Mouse (Mus musculus): ENCODE results near the gene Olfr23.
"Not testable (repeated sequence)": the region's sequence is repeated elsewhere in the genome, so short reads cannot be mapped to it uniquely, and the experiment has no call there.

Gene Olfr23

GRCm38 (mm10) chr11:73936377-73936776 lies at the start of gene Olfr23:
Gene Olfr23 (plus strand): TSS chr11:73936677.
- DNase-seq, result no peak

GRCm38 (mm10) chr11:73890671-73891070 lies 45.8 kb upstream of the Olfr23 start, which contains the start of gene Olfr394:
Gene Olfr394 (minus strand): TSS chr11:73890771.
- no peak for DNase-seq

GRCm38 (mm10) chr11:73909199-73909598 lies 27.3 kb upstream of the Olfr23 start, which contains the start of gene Olfr395:
Gene Olfr395 (minus strand): TSS chr11:73909299.
- DNase-seq, result not testable (repeated sequence)

- no peak for DNase-seq
Observed at GRCm38 (mm10) chr11:73960517-73960916, 24.0 kb downstream of the Olfr23 start, which contains the start of gene Olfr397. Gene Olfr397 (plus strand): TSS chr11:73960817.

- no peak for DNase-seq
Observed at GRCm38 (mm10) chr11:73990307-73990706, 53.8 kb downstream of the Olfr23 start, which contains the start of gene Olfr398. Gene Olfr398 (minus strand): TSS chr11:73990407.
